Mouse (Mus musculus): ENCODE measurements at regions not wholly inside any gene's neighbourhood (a gene's known extent, or its start where the extent isn't known, plus 50 kb on each side); places are given as distances from the start of the nearest gene placed in this dataset.

- no peak for TF ChIP-seq CTCF (IDR thresholded peaks at IDR 0.05; ENCODE audit: low read depth)
- no peak for TF ChIP-seq EP300 (IDR thresholded peaks at IDR 0.05; ENCODE audit: low read depth)
These were observed 102.2 kb upstream of the Itga4 start for GRCm38 (mm10) chr2:79153070-79153469.

Data from liver, postnatal 0 days (tissue).